Mouse (Mus musculus) ovary, postnatal 14 days (tissue): ENCODE measurements around the gene Olfr195.
"Not testable (repeated sequence)": the region's sequence is repeated elsewhere in the genome, so short reads cannot be mapped to it uniquely, and the experiment has no call there.

Source experiments
- DNase-seq: peaks from one replicate; pipeline ENCODE4 v3.0.0; 2022; ENCODE audit warnings: low spot score

Gene Olfr195

DNA sequence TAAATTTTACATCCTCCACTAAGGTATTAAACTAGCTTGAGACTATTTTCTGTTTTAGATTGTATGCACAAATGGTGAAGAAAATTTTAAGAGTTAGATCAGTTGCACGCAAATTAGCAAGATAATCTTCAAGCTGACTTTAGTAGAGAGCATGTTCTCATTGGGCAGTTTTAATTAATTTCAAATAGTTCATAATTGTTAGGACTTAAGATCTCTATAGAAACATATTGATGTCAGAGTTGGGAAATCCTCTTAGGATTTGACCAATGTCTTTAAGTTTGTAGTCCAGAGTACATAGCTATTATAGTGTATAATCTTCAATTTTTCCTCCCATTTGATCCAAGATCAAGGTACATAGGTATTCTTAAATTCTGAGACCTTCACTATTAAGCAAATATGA lies at the start of gene Olfr195:
Gene Olfr195, plus strand, starts transcription at position 301 of the 400 bp plus-strand sequence.
- no peak for DNase-seq

DNA sequence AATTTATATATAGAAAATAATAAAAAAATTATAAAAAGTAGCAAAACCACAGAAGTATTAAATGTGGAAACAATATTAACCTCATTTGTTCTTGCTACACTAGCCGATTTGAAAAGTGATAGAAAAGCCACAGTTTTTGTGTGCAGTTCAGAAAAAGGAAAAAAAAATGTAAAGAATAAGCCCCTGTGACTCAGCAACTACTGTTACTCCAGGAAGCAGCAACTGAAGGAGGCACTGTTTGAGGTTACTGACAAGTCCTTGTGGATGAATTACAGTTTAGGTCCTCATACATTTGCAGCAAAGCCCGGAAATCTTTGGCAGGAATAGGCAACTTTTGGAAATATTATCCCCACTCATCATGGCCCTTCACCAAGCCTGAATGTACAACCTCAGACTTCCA lies 41.5 kb upstream of the Olfr195 start:
- DNase-seq, result no peak

DNA sequence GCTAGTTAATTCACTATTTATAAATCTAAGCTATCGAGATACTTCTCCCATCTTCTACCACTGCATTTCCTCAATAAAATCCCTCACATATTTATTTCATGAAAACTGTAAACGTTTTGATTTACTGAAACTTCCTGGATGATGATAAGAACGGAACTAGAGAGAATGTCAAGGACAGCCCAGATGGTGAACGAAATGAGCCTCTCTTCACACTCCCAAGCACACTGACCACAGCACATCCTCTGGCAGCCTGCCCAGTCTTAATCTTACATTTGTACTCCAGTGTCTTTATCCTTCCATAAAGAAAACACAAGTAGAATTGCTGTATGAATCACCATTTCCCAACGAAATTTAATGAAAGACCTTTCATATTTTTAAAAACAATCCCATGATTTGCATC lies 38.3 kb upstream of the Olfr195 start:
- not testable (repeated sequence) for DNase-seq

DNA sequence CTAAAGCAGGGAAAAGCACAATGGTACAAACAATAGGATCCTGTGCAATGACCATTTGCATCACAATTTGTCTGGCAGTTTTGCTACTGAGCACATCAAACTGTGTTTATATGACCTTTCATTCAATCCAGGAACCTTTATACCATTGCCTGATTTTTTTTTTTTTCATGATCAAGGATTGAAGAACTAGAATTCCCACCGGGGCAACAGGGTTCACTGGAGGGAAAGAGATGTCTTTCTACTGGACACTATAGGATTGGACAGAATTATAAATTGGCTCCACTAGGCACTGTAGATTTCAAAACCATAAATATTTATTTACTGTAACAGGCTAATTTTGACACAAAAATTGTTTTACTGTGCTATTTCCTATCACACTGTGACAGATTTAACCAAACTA lies 35.1 kb upstream of the Olfr195 start, which contains the start of gene Olfr193:
Gene Olfr193, minus strand, starts transcription at position 101 of the 400 bp plus-strand sequence.
- DNase-seq, result no peak

DNA sequence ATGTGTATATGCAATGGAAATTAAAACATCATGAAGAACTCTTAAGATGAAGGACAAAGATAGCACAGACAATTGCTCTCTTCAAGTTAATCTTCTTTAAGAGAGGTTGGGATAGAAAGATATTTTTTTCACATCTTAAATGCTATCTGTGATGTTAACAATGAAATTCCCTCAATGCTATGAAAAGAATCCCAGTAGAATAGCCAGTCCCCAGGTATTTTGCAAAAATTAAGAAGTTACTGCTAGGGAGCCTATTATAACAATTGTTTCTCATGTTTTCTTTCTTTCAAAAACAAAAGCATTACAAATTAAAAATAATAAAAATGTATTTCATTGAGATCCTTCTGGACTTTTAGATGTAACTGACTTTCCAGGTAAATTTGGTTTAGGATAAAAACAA lies 25.9 kb upstream of the Olfr195 start, which contains the start of gene Olfr194:
Gene Olfr194, minus strand, starts transcription at position 101 of the 400 bp plus-strand sequence.
- no peak for DNase-seq

DNA sequence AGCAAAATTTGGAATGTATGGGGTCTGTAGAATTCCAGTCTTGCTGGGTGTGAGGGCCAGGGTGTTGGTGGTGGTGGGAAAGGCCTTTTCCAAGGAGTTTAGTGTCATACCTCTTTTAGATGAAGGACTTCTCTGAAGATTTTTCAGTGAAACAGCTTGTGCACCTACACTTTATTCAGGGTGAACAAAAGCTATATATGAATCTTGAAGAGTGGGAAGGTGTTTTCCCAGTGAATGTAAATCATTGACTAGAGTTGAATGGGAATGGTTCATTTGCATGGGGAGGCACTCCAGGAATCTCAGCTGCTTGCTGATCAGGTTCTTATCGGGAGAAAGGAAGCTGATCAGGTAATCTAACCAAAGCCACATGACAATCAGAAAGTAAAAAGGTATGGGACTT lies 16.1 kb upstream of the Olfr195 start:
- DNase-seq, result no peak

DNA sequence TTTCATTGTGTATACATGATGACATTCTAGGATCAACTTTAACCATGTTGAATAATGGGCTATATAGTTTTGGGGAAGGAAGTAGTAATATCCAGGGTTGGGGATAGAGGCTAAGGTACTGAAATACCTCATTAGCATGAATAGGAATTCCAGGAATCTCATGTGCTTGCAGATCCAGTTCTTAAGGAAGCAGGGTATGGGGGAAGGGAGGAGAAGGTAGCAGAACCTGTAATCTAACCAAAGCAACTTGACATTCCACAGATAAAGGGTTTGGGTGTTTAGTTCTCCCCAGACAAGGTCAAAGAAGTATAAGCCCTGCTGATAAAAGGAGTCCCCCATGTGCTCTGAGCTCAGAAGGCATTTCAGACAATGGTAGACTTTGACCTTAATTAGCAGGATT lies 5.7 kb upstream of the Olfr195 start:
- no peak for DNase-seq

DNA sequence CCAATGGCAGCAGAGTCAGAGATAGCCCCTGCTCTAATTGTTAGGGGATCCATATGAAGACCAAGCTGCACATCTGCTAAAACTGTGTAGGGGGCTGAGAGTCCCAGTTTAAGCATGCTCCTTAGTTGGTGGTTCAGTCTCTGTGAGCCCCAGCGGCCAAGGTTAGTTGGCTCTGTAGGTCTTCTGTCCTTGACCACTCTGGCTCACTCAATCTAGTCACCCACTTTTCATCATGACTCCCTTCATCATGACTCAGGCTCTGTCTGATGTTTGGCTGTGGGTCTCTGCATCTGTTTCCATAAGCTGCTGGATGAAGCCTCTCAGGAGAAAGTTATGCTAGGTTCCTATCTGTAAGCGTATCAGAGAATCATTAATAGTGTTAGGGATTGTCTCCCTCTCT lies 5.2 kb downstream of the Olfr195 start:
- no peak for DNase-seq

DNA sequence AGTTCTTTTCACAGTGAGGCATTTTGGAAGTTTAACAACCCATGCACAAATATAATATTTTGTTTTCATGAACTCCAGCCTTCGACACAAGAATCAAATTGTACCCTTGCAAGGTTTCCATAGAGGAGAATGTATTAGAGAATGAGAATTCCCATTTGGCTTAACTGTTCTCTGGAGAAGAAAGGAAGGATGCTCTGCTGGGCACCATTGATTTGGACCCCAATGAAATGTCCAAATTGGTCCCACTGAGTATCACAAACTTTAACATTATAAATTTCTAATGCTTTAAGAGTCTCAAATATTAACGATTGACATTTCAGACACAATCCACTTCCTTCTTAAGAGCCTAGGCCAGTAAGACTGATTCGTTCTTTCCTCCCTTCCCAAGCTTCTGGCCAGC lies 23.5 kb downstream of the Olfr195 start, which contains the start of gene Olfr196:
Gene Olfr196, minus strand, starts transcription at position 101 of the 400 bp plus-strand sequence.
- no peak for DNase-seq
